Mouse (Mus musculus) MEL-GATA-1-ER (cell line): ENCODE results near the gene Reln.

ENCODE experiments used
- DNase-seq: peaks from one replicate; pipeline ENCODE4 v3.0.0-alpha.2; 2012; ENCODE audit warnings: low read depth; ENCODE audit errors: extremely low read depth

The Reln gene

GRCm38 (mm10) chr5:22224515-22224914 lies 120.0 kb downstream of the Reln start:
- no peak for DNase-seq

GRCm38 (mm10) chr5:22223940-22224339 lies 120.6 kb downstream of the Reln start:
- no peak for DNase-seq

- DNase-seq, result no peak
These were observed 136.0 kb downstream of the Reln start for GRCm38 (mm10) chr5:22208311-22209021.

- DNase-seq, result no peak
These were observed 146.6 kb downstream of the Reln start for GRCm38 (mm10) chr5:22197926-22198325.

GRCm38 (mm10) chr5:22196891-22197290 lies 147.6 kb downstream of the Reln start:
- DNase-seq, result no peak

GRCm38 (mm10) chr5:22196476-22196875 lies 148.0 kb downstream of the Reln start:
- no peak for DNase-seq

- DNase-seq, result no peak
These were observed 149.1 kb downstream of the Reln start for GRCm38 (mm10) chr5:22195352-22195941.

- DNase-seq, result no peak
These were observed 152.7 kb downstream of the Reln start for GRCm38 (mm10) chr5:22191784-22192183.

- no peak for DNase-seq
These were observed 154.2 kb downstream of the Reln start for GRCm38 (mm10) chr5:22190333-22190732.

GRCm38 (mm10) chr5:22187599-22187998 lies 156.9 kb downstream of the Reln start:
- DNase-seq, result no peak

- DNase-seq, result no peak
These were observed 168.0 kb downstream of the Reln start for GRCm38 (mm10) chr5:22176480-22176879.

GRCm38 (mm10) chr5:22171336-22171735 lies 173.2 kb downstream of the Reln start:
- DNase-seq, result no peak

- no peak for DNase-seq
These were observed 180.2 kb downstream of the Reln start for GRCm38 (mm10) chr5:22164060-22164934.

- no peak for DNase-seq
These were observed 183.6 kb downstream of the Reln start for GRCm38 (mm10) chr5:22160935-22161334.

- no peak for DNase-seq
These were observed 185.7 kb downstream of the Reln start for GRCm38 (mm10) chr5:22158754-22159153.

GRCm38 (mm10) chr5:22153601-22154000 lies 190.9 kb downstream of the Reln start:
- no peak for DNase-seq

- no peak for DNase-seq
These were observed 202.7 kb downstream of the Reln start for GRCm38 (mm10) chr5:22141821-22142220.

- no peak for DNase-seq
These were observed 205.5 kb downstream of the Reln start for GRCm38 (mm10) chr5:22139015-22139414.

GRCm38 (mm10) chr5:22134402-22134801 lies 210.1 kb downstream of the Reln start:
- no peak for DNase-seq

- DNase-seq, result no peak
These were observed 212.6 kb downstream of the Reln start for GRCm38 (mm10) chr5:22131730-22132522.

- DNase-seq, result no peak
These were observed 216.9 kb downstream of the Reln start for GRCm38 (mm10) chr5:22127583-22127982.
